Comparison of ENCODE assay signal across 15 mouse cellular contexts in the genomic region with DNA sequence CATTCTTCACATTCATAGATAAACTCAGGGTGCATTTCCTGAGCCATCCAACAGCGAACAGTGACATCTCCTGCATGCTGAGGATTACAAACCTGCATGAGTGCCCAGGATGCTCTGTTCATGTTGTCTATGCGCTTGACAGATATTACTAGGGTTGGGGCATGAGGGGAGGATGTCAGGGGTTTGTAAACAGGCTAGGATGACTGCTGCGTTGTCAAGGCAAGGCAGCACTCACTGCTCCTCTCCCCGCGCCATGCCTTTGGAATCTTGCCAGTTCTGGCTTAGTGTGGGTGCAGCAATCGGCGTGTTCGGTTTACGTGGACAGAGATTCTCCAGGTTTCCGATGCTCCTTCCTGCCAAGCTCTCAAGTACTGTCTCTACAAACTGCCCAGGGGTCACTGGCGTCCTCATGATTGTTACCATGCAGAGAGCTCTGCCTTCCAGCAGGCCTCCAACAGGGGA. TPM values are rescaled to one million over a fixed set of nuclear protein-coding genes. Genes with fewer than 3 reads are reported as not detected.
DNase-seq lines count a peak whose midpoint lies in the region; ATAC-seq and TF ChIP-seq lines count a peak whose summit lies in the region.
"Had no signal": no experiment of that assay in that cellular context is flagged by ENCODE, and none has a peak within 500 bp of the region (broad histone marks: within the 10 kb centered on the region; RNA-seq: fewer than 3 reads in every experiment).

No protein-coding gene starts in this region.

- TF ChIP-seq POLR2A in cortical plate, adult 2 months (IDR thresholded peaks at IDR 0.05; ENCODE audit: extremely low read depth, insufficient read depth, low read length) = no peak

- no peak for DNase-seq in hindbrain, embryonic 11.5 days (ENCODE audit: low spot score)
- DNase-seq in layer of hippocampus, adult 18-20 months (ENCODE audit: low spot score in 2 of 2) = peak; percentile 30 to 57
- no peak for DNase-seq in B cell, adult 2 months
- no peak for DNase-seq in thymus, postnatal 14 days
- DNase-seq: gastrocnemius, postnatal 36 days; lung, adult 18-20 months; thymus, postnatal 4 days had no signal

- no peak overlapping the region for H3K4me2 ChIP-seq in hindbrain, embryonic 13.5 days
- H3K4me2 ChIP-seq in hindbrain, embryonic 11.5 days (replicated peaks; ENCODE audit: low read depth, low read length) = no peak overlapping the region
- H3K4me2 ChIP-seq in midbrain, embryonic 13.5 days (replicated peaks) = no peak overlapping the region

- H3K9ac ChIP-seq in hindbrain, embryonic 13.5 days = peak overlapping the region; percentile 44; the same call in 1 of the 2 replicates
- H3K9ac ChIP-seq in hindbrain, embryonic 11.5 days (ENCODE audit: low read depth, low read length) = no peak overlapping the region
- H3K9ac ChIP-seq in midbrain, embryonic 13.5 days (replicated peaks) = no peak overlapping the region

- H3K27ac ChIP-seq in hindbrain, embryonic 13.5 days = peak overlapping the region; percentile 68; the same call in 1 of the 2 replicates
- H3K27ac ChIP-seq in hindbrain, embryonic 11.5 days (ENCODE audit: low read depth, low read length) = no peak overlapping the region
- H3K27ac ChIP-seq in cortical plate, adult 2 months (ENCODE audit: insufficient read depth, low read length) = peak overlapping the region; percentile 24; the same call in 1 of the 2 replicates
- peak overlapping the region; percentile 70 for H3K27ac ChIP-seq in midbrain, embryonic 13.5 days
- H3K27ac ChIP-seq: limb, embryonic 10.5 days had no signal

- peaks cover 35% of the 10 kb centered on the region for H3K4me1 ChIP-seq in hindbrain, embryonic 13.5 days (replicated peaks)
- peaks cover 3% of the 10 kb centered on the region; the same call in 1 of the 2 replicates for H3K4me1 ChIP-seq in hindbrain, embryonic 11.5 days (replicated peaks; ENCODE audit: control insufficient read depth, insufficient read depth, low read length)
- H3K4me1 ChIP-seq in cortical plate, adult 2 months (ENCODE audit: control insufficient read depth, insufficient read depth, low read length) = peaks cover 2% of the 10 kb centered on the region
- peaks cover 32% of the 10 kb centered on the region for H3K4me1 ChIP-seq in midbrain, embryonic 13.5 days (replicated peaks)

- no peak overlapping the region for H3K4me3 ChIP-seq in hindbrain, embryonic 13.5 days
- H3K4me3 ChIP-seq in hindbrain, embryonic 11.5 days (ENCODE audit: low read depth, low read length) = no peak overlapping the region
- H3K4me3 ChIP-seq in cortical plate, adult 2 months (ENCODE audit: insufficient read depth, low read length) = no peak overlapping the region
- H3K4me3 ChIP-seq in midbrain, embryonic 13.5 days (replicated peaks) = no peak overlapping the region
- H3K4me3 ChIP-seq: limb, embryonic 10.5 days had no signal

- no peaks in the 10 kb centered on the region; the same call in 1 of the 2 replicates for H3K27me3 ChIP-seq in hindbrain, embryonic 13.5 days
- H3K27me3 ChIP-seq in hindbrain, embryonic 11.5 days (ENCODE audit: control insufficient read depth, insufficient read depth, low read length) = no peaks in the 10 kb centered on the region
- no peaks in the 10 kb centered on the region for H3K27me3 ChIP-seq in midbrain, embryonic 13.5 days

- 0 out of 2 replicates have a peak, but pooled peaks have one; percentile 5 for TF ChIP-seq CTCF in cortical plate, adult 2 months (IDR thresholded peaks at IDR 0.05; ENCODE audit: extremely low read depth, insufficient read depth, low read length)

- peaks cover 70% of the 10 kb centered on the region for H3K36me3 ChIP-seq in hindbrain, embryonic 13.5 days
- no peaks in the 10 kb centered on the region for H3K36me3 ChIP-seq in hindbrain, embryonic 11.5 days (ENCODE audit: control insufficient read depth, insufficient read depth, low read length)
- peaks cover 81% of the 10 kb centered on the region for H3K36me3 ChIP-seq in midbrain, embryonic 13.5 days
- H3K36me3 ChIP-seq: limb, embryonic 10.5 days had no signal

- WGBS in hindbrain, embryonic 13.5 days = 73% methylated on average over 11 of the region's 11 CpGs
- 86% methylated on average over 11 of the region's 11 CpGs for WGBS in hindbrain, embryonic 11.5 days
- 82% methylated on average over 11 of the region's 11 CpGs for WGBS in midbrain, embryonic 13.5 days

- H3K9me3 ChIP-seq in hindbrain, embryonic 13.5 days = no peaks in the 10 kb centered on the region
- H3K9me3 ChIP-seq in hindbrain, embryonic 11.5 days (ENCODE audit: control insufficient read depth, low read length) = no peaks in the 10 kb centered on the region
- H3K9me3 ChIP-seq in midbrain, embryonic 13.5 days = no peaks in the 10 kb centered on the region
- H3K9me3 ChIP-seq: limb, embryonic 10.5 days had no signal

- ATAC-seq in hindbrain, embryonic 13.5 days (ENCODE audit: low FRiP score) = no peak
- no peak for ATAC-seq in hindbrain, embryonic 11.5 days (ENCODE audit: low FRiP score)
- ATAC-seq in midbrain, embryonic 13.5 days = peak; percentile 25; the same call in 1 of the 2 replicates

RNA-seq across cellular contexts. Expression of a gene that starts 29.9 kb away (rescaled TPM):
- polyA plus RNA-seq in hindbrain, embryonic 13.5 days (2015; fragmentation: Nextera tagmentation; extraction: Ambion mirVana) = 0.10 TPM in 1 of 2 replicates, not detected in the other
- not detected in 2 replicates for polyA plus RNA-seq in hindbrain, embryonic 11.5 days (2014; fragmentation: Nextera tagmentation; extraction: Ambion mirVana)
- polyA plus RNA-seq in cortical plate, adult 2 months (2012; rRNA removed) = 0.56 and 1.4 TPM in 2 replicates
- not detected for total RNA-seq in layer of hippocampus, adult 18-20 months (2021)
- not detected in 2 replicates for polyA plus RNA-seq in midbrain, embryonic 13.5 days (2015; fragmentation: Nextera tagmentation; extraction: Ambion mirVana)
- total RNA-seq: gastrocnemius, postnatal 36 days; heart, postnatal 25 days; monocyte, adult 5-6 weeks had no signal
- polyA plus RNA-seq: limb, embryonic 10.5 days had no signal

RNA-seq across cellular contexts. Expression of a gene that starts 42.0 kb away (rescaled TPM):
- 0.38 TPM in 1 of 2 replicates, not detected in the other for polyA plus RNA-seq in hindbrain, embryonic 13.5 days (2015; fragmentation: Nextera tagmentation; extraction: Ambion mirVana)
- polyA plus RNA-seq in hindbrain, embryonic 11.5 days (2014; fragmentation: Nextera tagmentation; extraction: Ambion mirVana) = not detected in 2 replicates
- 1.6 TPM in 1 of 2 replicates, not detected in the other for polyA plus RNA-seq in cortical plate, adult 2 months (2012; rRNA removed)
- total RNA-seq in layer of hippocampus, adult 18-20 months (2021) = not detected
- polyA plus RNA-seq in midbrain, embryonic 13.5 days (2015; fragmentation: Nextera tagmentation; extraction: Ambion mirVana) = not detected in 2 replicates
- total RNA-seq: gastrocnemius, postnatal 36 days; heart, postnatal 25 days; monocyte, adult 5-6 weeks had no signal
- polyA plus RNA-seq: kidney, embryonic 14.5 days; limb, embryonic 10.5 days; stomach, embryonic 14.5 days had no signal

Comparison
In these comparisons a context has a peak if more than half of its experiments do, and no peak if none do; other contexts are left out.
1. DNase-seq: peak in layer of hippocampus, adult 18-20 months (2 of 2); none in hindbrain, embryonic 11.5 days (single experiment), B cell, adult 2 months (0 of 2) and thymus, postnatal 14 days (single experiment).